Mouse (Mus musculus): ENCODE results near the gene Cmtm3.

DNA sequence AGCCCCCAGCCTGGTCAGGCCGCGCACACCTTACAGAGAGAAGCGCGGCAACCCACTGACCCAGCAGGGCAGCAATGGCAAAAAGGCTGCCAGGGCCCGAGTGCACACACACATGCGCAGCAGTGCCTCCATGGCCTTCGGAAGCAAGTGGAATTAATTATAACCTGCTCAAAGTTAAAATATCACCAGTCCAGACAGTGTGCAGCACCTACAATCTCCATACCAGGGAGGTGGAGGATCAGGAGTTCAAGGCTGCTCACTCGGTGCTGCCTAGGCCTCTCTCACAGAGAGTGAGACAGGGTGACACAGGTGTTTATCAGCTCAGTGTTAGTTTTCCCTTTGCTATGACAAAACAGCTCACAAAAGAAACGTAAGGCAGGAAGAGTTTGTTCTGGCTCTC, 26.5 kb downstream of the Cmtm3 start:
- TF ChIP-seq CTCF (IDR thresholded peaks at IDR 0.05; ENCODE audit: low read depth) (no peak), EP300 (IDR thresholded peaks at IDR 0.05; ENCODE audit: low read depth) (no peak)

All from heart, postnatal 0 days (tissue).